8 mouse cellular contexts compared by ENCODE assay signal in genomic region chr17:14960520-14960919, GRCm38 (mm10). TPM values are rescaled to one million over a fixed set of nuclear protein-coding genes. Genes with fewer than 3 reads are reported as not detected.
DNase-seq lines count a peak whose midpoint lies in the region; ATAC-seq and TF ChIP-seq lines count a peak whose summit lies in the region.

No protein-coding gene starts in this region.

- H3K27ac ChIP-seq in heart, embryonic 13.5 days (replicated peaks): peak overlapping the region; percentile 70; the same call in 1 of the 2 replicates
- H3K27ac ChIP-seq in midbrain, embryonic 10.5 days (replicated peaks): peak overlapping the region; percentile 87
- peak overlapping the region; percentile 40; the same call in 1 of the 2 replicates for H3K27ac ChIP-seq in stomach, postnatal 0 days (replicated peaks)

- under 1% methylated on average over 19 of the region's 23 CpGs for WGBS in heart, embryonic 13.5 days
- under 1% methylated on average over 20 of the region's 23 CpGs for WGBS in midbrain, embryonic 10.5 days
- under 1% methylated on average over 19 of the region's 23 CpGs for WGBS in stomach, postnatal 0 days

- peaks cover 10% of the 10 kb centered on the region for H3K4me1 ChIP-seq in E14TG2a.4 (replicated peaks; ENCODE audit: low read depth, low read length)
- peaks cover 14% of the 10 kb centered on the region for H3K4me1 ChIP-seq in heart, embryonic 13.5 days
- H3K4me1 ChIP-seq in midbrain, embryonic 10.5 days: peaks cover 12% of the 10 kb centered on the region
- H3K4me1 ChIP-seq in stomach, postnatal 0 days (replicated peaks; ENCODE audit: control insufficient read depth, insufficient read depth): peaks cover 2% of the 10 kb centered on the region; the same call in 1 of the 2 replicates

- no peaks in the 10 kb centered on the region for H3K27me3 ChIP-seq in E14TG2a.4 (ENCODE audit: insufficient read depth, low read length)
- no peaks in the 10 kb centered on the region for H3K27me3 ChIP-seq in heart, embryonic 13.5 days (replicated peaks)
- H3K27me3 ChIP-seq in midbrain, embryonic 10.5 days (ENCODE audit: low read depth, poor library complexity, severe bottlenecking): no peaks in the 10 kb centered on the region
- no peaks in the 10 kb centered on the region for H3K27me3 ChIP-seq in stomach, postnatal 0 days (ENCODE audit: control insufficient read depth, insufficient read depth, low read length)

- no peak for TF ChIP-seq CTCF in E14TG2a.4 (conservative IDR thresholded peaks at IDR 0.05; ENCODE audit: low read length)
- no peak for TF ChIP-seq CTCF in stomach, postnatal 0 days (IDR thresholded peaks at IDR 0.05; ENCODE audit: low read depth)

- H3K4me2 ChIP-seq in heart, embryonic 13.5 days: peak overlapping the region; percentile 95
- peak overlapping the region; percentile 88 for H3K4me2 ChIP-seq in stomach, postnatal 0 days (replicated peaks; ENCODE audit: low read depth)

- H3K9ac ChIP-seq in heart, embryonic 13.5 days: peak overlapping the region; percentile 94
- H3K9ac ChIP-seq in stomach, postnatal 0 days (ENCODE audit: low read length): peak overlapping the region; percentile 72

- peaks cover 29% of the 10 kb centered on the region for H3K36me3 ChIP-seq in E14TG2a.4 (ENCODE audit: insufficient read depth, low read length)
- H3K36me3 ChIP-seq in heart, embryonic 13.5 days: peaks cover 13% of the 10 kb centered on the region
- H3K36me3 ChIP-seq in midbrain, embryonic 10.5 days: peaks cover 14% of the 10 kb centered on the region; the same call in 1 of the 2 replicates
- H3K36me3 ChIP-seq in stomach, postnatal 0 days (ENCODE audit: control insufficient read depth, insufficient read depth, low read length): no peaks in the 10 kb centered on the region

- ATAC-seq in heart, embryonic 13.5 days (ENCODE audit: extremely low read depth, insufficient number of reproducible peaks, low FRiP score, low TSS enrichment): no peak
- ATAC-seq in stomach, postnatal 0 days (ENCODE audit: low FRiP score, low TSS enrichment): peak; percentile 14; the same call in 1 of the 2 replicates

- H3K4me3 ChIP-seq in E14TG2a.4 (replicated peaks; ENCODE audit: low read length): peak overlapping the region; percentile 87
- H3K4me3 ChIP-seq in heart, embryonic 13.5 days: peak overlapping the region; percentile 76
- peak overlapping the region; percentile 77 for H3K4me3 ChIP-seq in midbrain, embryonic 10.5 days
- H3K4me3 ChIP-seq in stomach, postnatal 0 days (ENCODE audit: low read depth, low read length): peak overlapping the region; percentile 62

- peak; percentile 74 for DNase-seq in 3134 (ENCODE audit: extremely low read depth, insufficient read length, low spot score)
- peak; percentile 14 for DNase-seq in embryo, embryonic 10 days (ENCODE audit: low spot score)
- DNase-seq in kidney, postnatal 10 days: peak; percentile 38
- DNase-seq in midbrain, embryonic 10.5 days (ENCODE audit: low spot score): peak; percentile 40
- DNase-seq in stomach, postnatal 0 days (ENCODE audit: low spot score): peak; percentile 31
- DNase-seq in right cerebral cortex, postnatal 25 days: no peak

- H3K9me3 ChIP-seq in E14TG2a.4 (ENCODE audit: low read length): no peaks in the 10 kb centered on the region
- H3K9me3 ChIP-seq in heart, embryonic 13.5 days: no peaks in the 10 kb centered on the region
- no peaks in the 10 kb centered on the region for H3K9me3 ChIP-seq in midbrain, embryonic 10.5 days (replicated peaks)
- H3K9me3 ChIP-seq in stomach, postnatal 0 days (ENCODE audit: control insufficient read depth, low read length): no peaks in the 10 kb centered on the region

- TF ChIP-seq EP300 in stomach, postnatal 0 days (optimal IDR thresholded peaks at IDR 0.05): no peak

RNA-seq across cellular contexts. Expression of gene Phf10, which starts 0.6 kb away (rescaled TPM):
- polyA plus RNA-seq in heart, embryonic 13.5 days (2015; fragmentation: Nextera tagmentation; extraction: Ambion mirVana): 22.9 and 24.4 TPM in 2 replicates
- 22.7 and 27.7 TPM in 2 replicates for polyA plus RNA-seq in midbrain, embryonic 10.5 days (2016; fragmentation: Nextera tagmentation; extraction: Ambion mirVana)
- 29.5 and 31.3 TPM in 2 replicates for polyA plus RNA-seq in stomach, postnatal 0 days (2015; fragmentation: Nextera tagmentation; extraction: Ambion mirVana)

RNA-seq across cellular contexts. Expression of gene 1600012H06Rik, which starts 17.5 kb away (rescaled TPM):
- polyA plus RNA-seq in heart, embryonic 13.5 days (2015; fragmentation: Nextera tagmentation; extraction: Ambion mirVana): 29.2 and 30.5 TPM in 2 replicates
- polyA plus RNA-seq in midbrain, embryonic 10.5 days (2016; fragmentation: Nextera tagmentation; extraction: Ambion mirVana): 29.5 and 33.9 TPM in 2 replicates
- 39.0 and 39.9 TPM in 2 replicates for polyA plus RNA-seq in stomach, postnatal 0 days (2015; fragmentation: Nextera tagmentation; extraction: Ambion mirVana)

RNA-seq across cellular contexts. Expression of gene Wdr27, which starts 17.6 kb away (rescaled TPM):
- polyA plus RNA-seq in heart, embryonic 13.5 days (2015; fragmentation: Nextera tagmentation; extraction: Ambion mirVana): 3.3 TPM in 2 replicates
- 6.0 and 6.3 TPM in 2 replicates for polyA plus RNA-seq in midbrain, embryonic 10.5 days (2016; fragmentation: Nextera tagmentation; extraction: Ambion mirVana)
- polyA plus RNA-seq in stomach, postnatal 0 days (2015; fragmentation: Nextera tagmentation; extraction: Ambion mirVana): 8.0 and 9.0 TPM in 2 replicates

RNA-seq across cellular contexts. Expression of gene 9030025P20Rik, which starts 17.7 kb away (rescaled TPM):
- polyA plus RNA-seq in heart, embryonic 13.5 days (2015; fragmentation: Nextera tagmentation; extraction: Ambion mirVana): 5.8 and 8.1 TPM in 2 replicates
- polyA plus RNA-seq in midbrain, embryonic 10.5 days (2016; fragmentation: Nextera tagmentation; extraction: Ambion mirVana): 10.9 and 13.2 TPM in 2 replicates
- 4.6 and 5.1 TPM in 2 replicates for polyA plus RNA-seq in stomach, postnatal 0 days (2015; fragmentation: Nextera tagmentation; extraction: Ambion mirVana)

RNA-seq across cellular contexts. Expression of gene Gm3417, which starts 18.1 kb away (rescaled TPM):
- 0.25 TPM in 1 of 2 replicates, not detected in the other for polyA plus RNA-seq in heart, embryonic 13.5 days (2015; fragmentation: Nextera tagmentation; extraction: Ambion mirVana)
- polyA plus RNA-seq in midbrain, embryonic 10.5 days (2016; fragmentation: Nextera tagmentation; extraction: Ambion mirVana): 0.42 and 1.7 TPM in 2 replicates
- polyA plus RNA-seq in stomach, postnatal 0 days (2015; fragmentation: Nextera tagmentation; extraction: Ambion mirVana): 1.6 TPM in 1 of 2 replicates, not detected in the other
